Mouse (Mus musculus) cerebellum, adult (tissue): ENCODE measurements around the gene Plk3.

Experiments used
- ATAC-seq: cut with Nextera tagmentation; 2 replicates; pipeline ENCODE4 v1.9.2; 2017; ENCODE audit warnings: mild to moderate bottlenecking, moderate library complexity, mixed read lengths; ENCODE audit not compliant: insufficient number of reproducible peaks, low FRiP score, low TSS enrichment

Gene Plk3

DNA sequence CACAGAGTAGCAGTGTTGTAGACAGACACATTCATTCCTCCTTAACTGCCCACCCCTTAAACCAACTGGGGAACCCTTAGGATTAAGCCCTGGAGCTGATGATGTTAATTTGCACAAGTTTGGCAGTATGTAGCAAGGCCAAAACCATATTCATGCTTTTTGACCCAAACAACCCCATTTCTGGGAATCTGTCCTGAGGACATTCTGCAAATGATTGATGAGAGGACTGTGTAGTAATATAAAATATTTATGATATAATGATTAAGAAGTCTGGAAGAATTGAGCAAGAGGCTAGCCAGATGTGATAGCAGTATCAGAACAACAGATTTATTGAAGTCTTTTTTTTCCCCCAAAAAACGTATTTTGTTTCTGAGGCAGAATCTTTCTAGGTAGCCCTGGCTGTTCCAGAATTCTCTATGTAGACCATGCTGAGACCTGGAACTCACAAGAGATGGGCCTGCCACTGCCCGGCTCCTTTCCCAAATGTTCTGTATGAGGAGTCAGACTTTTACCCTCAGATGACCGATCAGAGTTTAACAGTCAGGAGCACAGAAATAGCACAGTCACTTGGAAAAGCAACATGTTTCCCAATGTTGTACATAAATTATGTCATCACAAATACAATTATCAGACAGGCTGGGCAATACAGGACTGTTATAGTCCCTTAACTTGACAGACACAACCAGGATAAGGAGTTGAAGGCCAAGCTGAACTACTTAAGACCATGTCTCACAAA, 39.0 kb downstream of the Plk3 start:
- no peak for ATAC-seq

DNA sequence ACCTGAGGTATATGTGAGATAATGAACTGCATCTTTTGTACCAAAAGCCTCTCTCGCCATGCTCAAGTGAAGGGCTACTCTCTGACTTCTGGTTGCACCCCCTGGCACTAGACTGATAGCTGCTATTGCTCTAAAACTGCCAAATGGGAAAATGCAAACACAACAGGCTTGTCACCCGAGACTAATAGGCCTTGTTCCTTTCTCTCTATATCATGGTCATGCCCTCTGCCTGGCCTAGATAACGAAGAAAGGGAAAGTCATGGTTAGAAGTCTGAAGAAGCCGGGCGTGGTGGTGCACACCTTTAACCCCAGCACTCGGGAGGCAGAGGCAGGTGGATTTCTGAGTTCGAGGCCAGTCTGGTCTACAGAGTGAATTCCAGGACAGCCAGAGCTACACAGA, 43.2 kb downstream of the Plk3 start:
- ATAC-seq: no peak

DNA sequence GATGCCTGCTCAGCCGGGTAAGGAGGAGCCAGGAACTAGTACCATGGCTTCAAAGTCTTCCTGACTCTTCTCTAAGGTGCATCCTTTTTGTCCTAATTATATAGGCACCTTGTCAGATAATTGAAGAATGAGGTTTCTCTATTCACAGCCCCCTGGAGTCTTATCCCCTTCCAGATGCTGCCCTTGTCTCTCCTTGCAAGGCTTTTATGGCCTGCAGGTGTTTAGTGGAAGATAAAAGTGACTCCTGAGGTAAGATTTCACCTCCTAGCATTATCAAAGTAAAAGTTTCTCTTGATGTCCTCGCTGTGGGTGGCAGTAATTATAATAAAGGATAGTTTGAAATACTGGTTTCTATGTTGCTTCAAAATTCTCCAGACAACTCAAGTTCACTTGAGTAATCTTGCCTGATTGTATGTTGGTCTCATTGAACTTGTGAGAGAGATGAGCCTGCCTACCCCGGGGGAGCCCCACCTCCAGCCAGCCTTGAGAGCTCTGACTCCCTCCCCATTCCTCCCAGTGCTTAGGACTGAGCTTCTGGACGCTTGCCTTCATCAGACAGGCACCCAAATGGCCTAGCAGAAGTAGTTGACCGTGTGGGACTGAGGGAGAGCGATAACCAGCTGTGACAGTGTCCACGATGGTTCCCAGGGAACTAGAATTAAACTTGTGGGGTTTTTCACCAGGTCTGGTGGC, 45.7 kb downstream of the Plk3 start:
- no peak for ATAC-seq
